Mouse (Mus musculus): ENCODE results near the gene Gng7.

- TF ChIP-seq CTCF (IDR thresholded peaks at IDR 0.05; ENCODE audit: low read depth, low read length) (no peak), EP300 (IDR thresholded peaks at IDR 0.05; ENCODE audit: insufficient read depth, low read depth, low read length) (no peak), POLR2A (IDR thresholded peaks at IDR 0.05; ENCODE audit: insufficient read depth, low read length) (no peak)
Measured at GRCm38 (mm10) chr10:80963031-80963975, 51.4 kb downstream of the Gng7 start.
